Mouse (Mus musculus): ENCODE results near the gene Zgpat.

Gene Zgpat

GRCm38 (mm10) chr2:181364860-181365596, at the start of gene Zgpat, which contains the start of gene Arfrp1:
Gene Zgpat (plus strand): TSS chr2:181364928.
Gene Arfrp1 (minus strand): TSS chr2:181365404.
- peak; percentile 93 for DNase-seq (ENCODE audit: extremely low spot score, low spot score)

DNA sequence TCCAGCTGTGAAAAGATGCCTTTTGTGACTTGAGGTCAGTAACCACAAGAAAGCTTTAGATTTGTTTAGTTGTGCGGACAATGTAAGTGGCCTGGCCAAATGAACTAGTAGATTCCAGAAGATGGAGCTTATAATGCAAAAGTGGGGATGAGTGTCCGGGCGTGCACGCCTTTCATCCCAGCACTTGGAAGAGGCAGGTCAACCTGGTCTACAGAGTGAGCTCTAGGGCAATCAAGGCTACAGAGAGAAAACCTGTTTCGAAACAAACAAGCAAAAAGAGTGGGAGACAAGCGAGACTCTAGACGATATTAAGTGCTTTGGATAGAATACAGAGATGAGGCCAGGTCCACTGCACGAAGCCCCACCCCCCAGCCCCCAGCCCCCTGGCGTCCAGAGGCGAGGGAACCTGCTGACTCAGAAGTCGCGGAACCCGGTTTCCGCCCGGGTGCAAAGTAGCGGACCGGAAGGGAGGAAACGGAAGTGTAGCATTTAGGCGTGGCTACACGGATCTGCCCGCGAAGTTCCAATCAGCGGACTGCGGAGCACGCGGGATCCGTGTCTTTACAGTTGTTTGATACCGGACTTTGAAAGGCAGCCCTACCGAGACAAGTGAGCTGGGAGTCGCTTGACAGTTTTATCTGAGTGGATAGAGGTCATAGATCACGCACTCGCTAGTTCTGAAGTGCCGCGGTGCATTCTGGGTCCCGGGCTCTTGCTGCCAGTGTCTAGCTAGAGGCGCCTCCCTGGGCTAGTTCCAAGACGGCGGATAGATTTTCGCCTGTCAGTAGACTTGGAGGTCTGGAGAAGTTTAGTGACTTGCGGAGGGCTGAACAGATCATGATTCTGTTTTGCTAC, 45.3 kb upstream of the Zgpat start, which contains the start of gene Rtel1:
TSS of gene Rtel1 (plus strand) at position 492 of the 855 bp plus-strand sequence.
- peak; percentile 93 for DNase-seq (ENCODE audit: extremely low spot score, low spot score)

DNA sequence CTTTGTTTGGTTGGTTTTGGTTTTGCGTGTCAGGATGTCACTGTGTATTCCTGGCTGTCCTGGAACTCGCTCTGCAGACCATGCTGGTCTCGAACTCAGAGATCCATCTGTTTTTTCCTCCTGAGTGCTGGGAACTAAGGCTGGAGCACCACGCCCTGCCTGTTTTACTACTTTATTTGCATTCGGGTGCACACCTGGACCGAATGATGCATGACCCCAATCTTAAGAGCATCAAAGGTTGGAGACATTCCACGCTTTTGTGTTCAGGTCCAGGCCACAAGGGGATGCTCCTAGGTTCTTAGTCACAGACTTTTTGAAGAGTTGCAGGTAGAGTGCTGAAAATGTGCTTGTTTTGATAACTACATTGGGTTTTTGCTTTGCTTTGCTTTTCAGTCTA, 44.6 kb upstream of the Zgpat start:
- no peak for DNase-seq (ENCODE audit: extremely low spot score, low spot score)

- no peak for DNase-seq (ENCODE audit: extremely low spot score, low spot score)
Measured at GRCm38 (mm10) chr2:181322136-181322535, 42.6 kb upstream of the Zgpat start.

DNA sequence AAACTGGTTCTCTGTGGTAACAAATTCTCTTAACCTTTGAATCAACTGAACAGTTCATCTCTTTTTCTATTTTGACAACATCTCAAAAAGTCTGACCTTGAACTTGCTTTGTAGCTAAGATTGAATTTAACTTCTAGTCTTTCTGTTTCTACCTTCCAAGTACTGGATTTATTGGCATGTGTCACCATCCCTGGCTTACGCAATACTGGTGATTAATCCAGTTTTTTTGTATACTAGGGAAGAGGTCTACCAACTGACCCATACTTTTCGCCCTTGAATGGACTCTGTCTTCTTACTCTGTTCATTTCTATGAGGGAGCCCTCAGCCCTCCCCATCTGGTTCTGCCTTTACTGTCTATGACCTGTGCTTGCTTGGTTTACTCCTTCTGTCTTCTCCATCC, 38.6 kb upstream of the Zgpat start:
- no peak for DNase-seq (ENCODE audit: extremely low spot score, low spot score)

DNA sequence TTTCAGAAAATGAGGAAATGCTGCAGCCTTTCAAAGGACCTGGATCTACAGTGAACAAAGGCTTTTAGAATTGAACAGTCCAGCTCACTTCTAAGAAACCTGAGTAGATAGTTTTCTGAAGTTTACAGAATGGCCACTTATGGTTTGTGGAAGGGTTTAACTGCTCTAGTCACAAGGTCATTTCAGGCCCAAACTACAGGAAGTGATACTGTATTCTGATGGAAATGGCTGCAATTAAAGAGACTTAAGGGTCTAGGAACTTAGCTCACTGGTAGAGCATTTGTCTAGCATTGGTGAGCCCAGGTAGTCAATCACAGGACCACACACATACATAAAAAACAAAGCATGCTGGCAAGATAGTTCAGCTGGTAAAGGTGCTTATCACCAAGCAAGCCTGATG, 32.2 kb upstream of the Zgpat start:
- DNase-seq (ENCODE audit: extremely low spot score, low spot score): no peak

GRCm38 (mm10) chr2:181334023-181334422, 30.7 kb upstream of the Zgpat start:
- DNase-seq (ENCODE audit: extremely low spot score, low spot score): peak; percentile 53

- DNase-seq (ENCODE audit: extremely low spot score, low spot score): no peak
Measured at GRCm38 (mm10) chr2:181340426-181340825, 24.3 kb upstream of the Zgpat start.

- no peak for DNase-seq (ENCODE audit: extremely low spot score, low spot score)
Measured at GRCm38 (mm10) chr2:181342766-181343165, 22.0 kb upstream of the Zgpat start.

DNA sequence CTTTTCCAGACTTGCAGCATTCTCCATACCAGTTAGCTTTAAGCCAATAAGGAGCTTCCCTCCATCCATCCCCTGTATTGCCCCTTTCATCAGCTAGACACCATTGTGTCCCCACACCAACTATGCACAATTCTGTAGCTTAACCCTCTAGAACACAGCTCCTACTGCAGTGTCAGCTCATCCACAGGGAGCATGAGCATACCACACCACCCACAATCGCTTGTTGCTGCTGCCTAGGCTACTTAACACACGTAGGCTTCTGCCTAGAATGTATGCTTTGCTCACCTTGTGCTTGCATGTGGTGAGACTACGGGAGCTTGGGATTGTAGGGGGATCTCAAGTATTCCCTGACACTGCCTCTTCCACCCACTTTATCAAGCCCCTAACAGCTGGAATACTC, 7.9 kb upstream of the Zgpat start:
- no peak for DNase-seq (ENCODE audit: extremely low spot score, low spot score)

DNA sequence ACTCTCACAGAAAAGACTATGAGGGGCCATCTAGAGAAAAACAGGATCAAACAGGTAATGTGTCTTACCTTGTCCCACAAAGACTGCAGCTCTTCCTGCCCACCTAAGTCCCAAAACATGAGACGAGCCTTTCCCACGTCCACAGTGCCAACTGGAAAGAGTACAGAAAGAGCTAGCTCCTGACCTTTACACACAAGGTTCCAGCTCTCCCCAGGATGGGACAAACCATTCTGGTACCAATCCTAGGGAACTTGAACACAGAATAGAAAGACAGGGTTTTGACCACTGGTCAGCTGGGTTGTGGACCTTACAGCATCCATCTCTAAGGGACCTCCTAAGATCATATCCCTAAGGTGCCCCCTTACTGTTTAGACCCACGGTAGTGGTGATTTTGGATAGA, 782 bp upstream of the Zgpat start:
- DNase-seq (ENCODE audit: extremely low spot score, low spot score): no peak

DNA sequence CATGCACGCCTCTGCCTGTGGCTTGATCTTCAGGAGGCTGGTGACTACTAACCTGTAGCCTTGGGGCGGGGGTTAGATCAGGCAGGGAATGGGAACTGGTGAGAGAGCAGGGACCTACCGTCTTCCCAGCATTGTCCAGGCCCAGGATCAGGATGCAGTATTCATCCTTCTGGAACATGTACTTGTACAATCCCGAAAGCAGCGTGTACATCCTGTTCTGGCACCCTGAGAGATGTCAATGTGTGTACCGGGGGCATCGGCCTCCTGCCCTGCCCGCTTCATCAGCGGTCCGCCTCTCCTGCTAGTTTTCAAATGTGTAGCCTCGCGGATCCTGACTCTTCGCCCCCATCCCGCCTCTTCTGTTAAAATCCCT, 255 bp upstream of the Zgpat start:
- no peak for DNase-seq (ENCODE audit: extremely low spot score, low spot score)

- DNase-seq (ENCODE audit: extremely low spot score, low spot score): peak; percentile 61
Measured at GRCm38 (mm10) chr2:181365655-181366075, 937 bp downstream of the Zgpat start.

GRCm38 (mm10) chr2:181370001-181370400, 5.3 kb downstream of the Zgpat start:
- no peak for DNase-seq (ENCODE audit: extremely low spot score, low spot score)

DNA sequence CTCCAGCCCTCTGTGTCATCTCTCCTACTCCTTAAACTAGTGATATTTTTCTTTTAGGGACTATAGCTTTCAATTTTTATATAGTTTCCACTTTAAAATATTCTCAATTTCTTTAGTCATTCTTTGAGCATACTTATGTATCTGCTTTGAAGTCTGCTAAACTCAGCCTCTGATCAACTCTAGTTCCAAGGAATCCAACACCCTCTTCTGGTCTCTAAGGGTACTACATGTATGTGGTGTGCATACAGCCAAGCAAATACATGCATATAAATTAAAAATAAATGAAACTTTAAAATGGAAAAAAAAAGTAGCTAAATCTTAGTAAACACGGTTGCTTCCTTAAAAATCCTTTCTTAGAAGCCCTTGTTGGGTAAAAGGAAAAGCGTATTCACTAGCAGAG, 11.1 kb downstream of the Zgpat start:
- no peak for DNase-seq (ENCODE audit: extremely low spot score, low spot score)

DNA sequence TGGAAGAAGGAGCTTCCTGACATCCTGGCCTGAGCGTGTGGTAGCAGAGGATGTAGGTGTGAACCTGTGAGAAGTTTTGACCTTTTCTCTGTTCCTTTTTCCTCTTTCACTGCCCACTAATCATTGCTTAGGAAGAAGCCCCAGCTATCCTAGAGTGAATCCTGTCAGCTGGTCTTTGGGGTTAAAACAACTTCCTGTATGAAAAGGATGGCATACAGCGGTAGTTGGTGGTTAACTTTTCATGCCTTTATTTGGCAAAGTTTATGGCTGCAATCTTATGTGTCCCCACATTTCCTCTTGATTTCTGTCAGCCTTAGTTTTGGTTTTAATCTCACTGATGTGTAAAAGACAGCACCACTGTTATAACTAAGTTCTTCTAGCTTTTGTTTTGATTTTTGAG, 12.5 kb downstream of the Zgpat start:
- DNase-seq (ENCODE audit: extremely low spot score, low spot score): no peak

DNA sequence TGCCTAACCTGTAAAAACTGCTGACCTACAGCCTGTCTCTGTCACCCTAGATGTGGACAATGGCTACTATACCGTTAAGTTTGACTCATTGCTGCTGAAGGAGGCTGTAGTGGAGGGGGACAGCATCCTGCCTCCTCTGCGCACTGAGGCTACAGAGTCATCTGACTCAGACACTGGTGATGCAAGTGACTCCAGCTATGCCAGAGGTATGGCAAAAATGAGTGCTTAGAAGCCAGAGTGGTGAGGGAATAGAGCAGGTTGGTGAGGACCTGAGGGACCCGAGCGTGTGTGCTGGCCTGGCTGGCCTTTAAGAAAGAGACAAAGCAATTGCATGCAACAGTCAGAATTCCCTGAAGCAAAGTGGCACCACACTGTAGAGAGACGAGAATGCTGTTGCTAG, 14.0 kb downstream of the Zgpat start:
- DNase-seq (ENCODE audit: extremely low spot score, low spot score): no peak

DNA sequence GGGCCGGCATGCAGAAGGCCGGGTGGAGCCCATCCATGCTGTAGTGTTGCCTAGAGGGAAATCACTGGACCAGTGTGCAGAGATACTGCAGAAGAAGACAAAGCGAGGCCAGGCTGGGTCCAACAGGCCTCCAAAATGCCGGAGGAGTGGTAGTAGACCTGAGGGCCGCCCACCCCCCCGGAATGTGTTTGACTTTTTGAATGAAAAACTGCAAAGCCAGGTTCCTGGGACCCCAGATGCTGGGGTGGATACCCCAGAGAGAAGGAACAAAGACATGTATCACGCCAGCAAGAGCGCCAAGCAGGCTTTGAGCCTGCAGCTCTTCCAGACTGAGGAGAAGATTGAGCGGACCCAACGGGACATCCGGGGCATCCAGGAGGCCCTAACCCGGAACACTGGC, 15.1 kb downstream of the Zgpat start, which contains the start of gene Lime1:
TSS of gene Lime1 (plus strand) at position 301 of the 400 bp plus-strand sequence.
- DNase-seq (ENCODE audit: extremely low spot score, low spot score): no peak

GRCm38 (mm10) chr2:181380251-181380650, 15.5 kb downstream of the Zgpat start:
- no peak for DNase-seq (ENCODE audit: extremely low spot score, low spot score)

DNA sequence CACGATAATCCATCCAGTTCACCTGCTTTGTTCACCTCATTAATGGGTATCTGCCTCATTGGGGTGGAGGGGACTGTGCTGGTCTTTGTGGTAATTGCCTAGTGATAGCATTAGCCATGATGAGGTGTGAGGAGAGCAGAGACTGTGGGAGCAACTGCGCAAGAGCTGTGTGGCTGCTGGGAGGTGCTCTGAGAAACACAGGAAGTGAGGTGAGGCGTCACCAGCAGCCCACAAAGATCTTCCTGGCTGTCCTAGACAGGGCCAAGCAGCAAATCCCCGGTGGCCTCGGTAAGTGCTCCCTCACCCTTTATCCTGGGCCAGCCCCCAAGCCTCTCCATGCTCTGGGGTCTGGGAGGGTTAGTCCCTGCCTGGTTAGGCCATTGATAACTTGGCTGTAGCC, 16.4 kb downstream of the Zgpat start:
- DNase-seq (ENCODE audit: extremely low spot score, low spot score): no peak

GRCm38 (mm10) chr2:181381631-181382306, 17.0 kb downstream of the Zgpat start:
- DNase-seq (ENCODE audit: extremely low spot score, low spot score): no peak

GRCm38 (mm10) chr2:181384463-181384862, 19.7 kb downstream of the Zgpat start:
- DNase-seq (ENCODE audit: extremely low spot score, low spot score): no peak

Data from neural tube, embryonic 10.5 days (tissue).